ENCODE assay signal across 22 mouse cellular contexts in genomic region chr2:6279614-6280301, GRCm38 (mm10). TPM values are rescaled to one million over a fixed set of nuclear protein-coding genes. Genes with fewer than 3 reads are reported as not detected.
DNase-seq lines count a peak whose midpoint lies in the region; ATAC-seq and TF ChIP-seq lines count a peak whose summit lies in the region.
"Had no signal": no experiment of that assay in that cellular context is flagged by ENCODE, and none has a peak within 500 bp of the region (broad histone marks: within the 10 kb centered on the region; RNA-seq: fewer than 3 reads in every experiment).

No protein-coding gene starts in this region.

- H3K27me3 ChIP-seq in heart, postnatal 0 days (ENCODE audit: control insufficient read depth, insufficient read depth, low read length): no peaks in the 10 kb centered on the region
- H3K27me3 ChIP-seq: embryonic facial prominence, embryonic 12.5 days; heart, embryonic 13.5 days; hindbrain, embryonic 13.5 days had no signal

- H3K4me1 ChIP-seq in heart, postnatal 0 days (ENCODE audit: control insufficient read depth, insufficient read depth): peaks cover 7% of the 10 kb centered on the region; the same call in 1 of the 2 replicates
- H3K4me1 ChIP-seq: forebrain, embryonic 12.5 days; hindbrain, embryonic 13.5 days had no signal

- intact Hi-C loops in heart, postnatal 10 days (cut with DNase I): no loop called here

- no peak for DNase-seq in heart, postnatal 0 days (ENCODE audit: low spot score)
- DNase-seq in heart, postnatal 10 days: no peak
- no peak for DNase-seq in lung, adult 18-20 months
- no peak for DNase-seq in frontal cortex, postnatal 10 days (ENCODE audit: low spot score in 2 of 2)
- DNase-seq in layer of hippocampus, adult 9-11 months: no peak
- DNase-seq: adrenal gland, postnatal 14 days; cerebellum, adult 11-12 months; cerebellum, adult 9-10 months; cerebellum, postnatal 25 days; forebrain, postnatal 0 days; gastrocnemius, adult 2 months; gastrocnemius, postnatal 25 days; heart, adult 11 months; heart, postnatal 14 days had no signal

- no peaks in the 10 kb centered on the region for H3K36me3 ChIP-seq in heart, postnatal 0 days (replicated peaks; ENCODE audit: control insufficient read depth, insufficient read depth, low read length)
- H3K36me3 ChIP-seq: embryonic facial prominence, embryonic 12.5 days; forebrain, embryonic 12.5 days; heart, embryonic 13.5 days; hindbrain, embryonic 13.5 days had no signal

- no peak for ATAC-seq in heart, postnatal 0 days (ENCODE audit: insufficient read depth, low read depth)
- ATAC-seq in CD4-positive, CD25-positive, alpha-beta regulatory T cell, adult 4 months: peak; percentile 78
- ATAC-seq in granulocyte monocyte progenitor cell, adult 5-6 weeks (replicated peaks; ENCODE audit: poor library complexity, severe bottlenecking): peak; percentile 21; the same call in 1 of the 2 replicates
- peak; percentile 25; the same call in 1 of the 2 replicates for ATAC-seq in megakaryocyte, adult 5-6 weeks (ENCODE audit: poor library complexity, severe bottlenecking)
- ATAC-seq: forebrain, postnatal 0 days; hindbrain, postnatal 0 days had no signal

- H3K27ac ChIP-seq in heart, postnatal 0 days (ENCODE audit: low read depth): 0 out of 2 replicates have a peak overlapping the region, but pooled peaks have one; percentile 11
- H3K27ac ChIP-seq: embryonic facial prominence, embryonic 12.5 days; forebrain, embryonic 12.5 days; gastrocnemius, adult 2 months; hindbrain, embryonic 13.5 days; hindbrain, postnatal 0 days had no signal

- no peak overlapping the region for H3K4me2 ChIP-seq in heart, postnatal 0 days (ENCODE audit: low read depth, low read length)
- H3K4me2 ChIP-seq: embryonic facial prominence, embryonic 12.5 days; forebrain, embryonic 12.5 days; heart, embryonic 13.5 days; hindbrain, embryonic 13.5 days had no signal

- TF ChIP-seq CTCF in heart, postnatal 0 days (IDR thresholded peaks at IDR 0.05; ENCODE audit: low read depth): no peak

- no peak for TF ChIP-seq EP300 in heart, postnatal 0 days (IDR thresholded peaks at IDR 0.05; ENCODE audit: low read depth)

- H3K9me3 ChIP-seq in heart, postnatal 0 days (replicated peaks; ENCODE audit: control insufficient read depth, low read length): no peaks in the 10 kb centered on the region
- H3K9me3 ChIP-seq: embryonic facial prominence, embryonic 12.5 days; forebrain, embryonic 12.5 days; heart, embryonic 13.5 days; hindbrain, embryonic 13.5 days had no signal

- 66% methylated on average over 10 of the region's 10 CpGs for WGBS in heart, postnatal 0 days

- no peak overlapping the region for H3K9ac ChIP-seq in heart, postnatal 0 days (replicated peaks; ENCODE audit: low read depth, low read length)
- H3K9ac ChIP-seq: embryonic facial prominence, embryonic 12.5 days; forebrain, embryonic 12.5 days; forebrain, postnatal 0 days; heart, embryonic 13.5 days; hindbrain, embryonic 13.5 days had no signal

- no peak overlapping the region for H3K4me3 ChIP-seq in heart, postnatal 0 days (ENCODE audit: low read depth, low read length)
- H3K4me3 ChIP-seq: embryonic facial prominence, embryonic 12.5 days; forebrain, embryonic 12.5 days; gastrocnemius, adult 2 months; heart, embryonic 13.5 days; hindbrain, embryonic 13.5 days had no signal

RNA-seq across cellular contexts. Expression of gene Usp6nl, which starts 42.7 kb away (rescaled TPM):
- 8.9 and 9.2 TPM in 2 replicates for total RNA-seq in heart, postnatal 0 days (2014; rRNA removed; ENCODE audit: low replicate concordance)
- polyA plus RNA-seq in heart, postnatal 0 days (2015; fragmentation: Nextera tagmentation; extraction: Ambion mirVana): 3.1 and 3.4 TPM in 2 replicates
- 10 to 100 TPM; 13.6 to 14.6 TPM for total RNA-seq in heart, postnatal 10 days (2021)
- polyA plus RNA-seq in CD4-positive, CD25-positive, alpha-beta regulatory T cell, adult 4 months (2017; shearing (Covaris generic)): 10 to 100 TPM in 1 of 2 experiments, 1 to 10 TPM in 1; 7.7 to 10.2 TPM
- total RNA-seq in granulocyte monocyte progenitor cell, adult 5-6 weeks (2014; fragmentation: Nextera tagmentation): 8.3 and 15.5 TPM in 2 replicates
- total RNA-seq in granulocyte monocyte progenitor cell, adult 5-6 weeks (2017): 9.7 and 10.4 TPM in 2 replicates
- total RNA-seq in megakaryocyte, adult 5-6 weeks (2015): 7.3 and 8.2 TPM in 2 replicates
- 6.1 and 7.2 TPM in 2 replicates for total RNA-seq in megakaryocyte, adult 5-6 weeks (2017)
